ENCODE assay signal across 23 mouse cellular contexts in genomic region chr8:90769791-90770190, GRCm38 (mm10). TPM values are rescaled to one million over a fixed set of nuclear protein-coding genes. Genes with fewer than 3 reads are reported as not detected.
"Had no signal": no experiment of that assay in that cellular context is flagged by ENCODE, and none has a peak within 500 bp of the region (broad histone marks: within the 10 kb centered on the region; RNA-seq: fewer than 3 reads in every experiment).

No protein-coding gene starts in this region.

- H3K36me3 ChIP-seq: midbrain, embryonic 13.5 days; midbrain, embryonic 15.5 days; neural tube, embryonic 13.5 days; neural tube, embryonic 15.5 days had no signal

- H3K9ac ChIP-seq: lung, embryonic 14.5 days; midbrain, embryonic 13.5 days; midbrain, embryonic 15.5 days; neural tube, embryonic 13.5 days; neural tube, embryonic 15.5 days had no signal

- H3K4me1 ChIP-seq: midbrain, embryonic 13.5 days; midbrain, embryonic 15.5 days; neural tube, embryonic 13.5 days; neural tube, embryonic 15.5 days had no signal

- H3K9me3 ChIP-seq: midbrain, embryonic 15.5 days; neural tube, embryonic 13.5 days; neural tube, embryonic 15.5 days had no signal

- H3K4me3 ChIP-seq: midbrain, embryonic 13.5 days; midbrain, embryonic 15.5 days; myocyte; neural tube, embryonic 13.5 days; neural tube, embryonic 15.5 days had no signal

- ATAC-seq: midbrain, embryonic 13.5 days; midbrain, embryonic 15.5 days had no signal

- H3K27ac ChIP-seq: midbrain, embryonic 13.5 days; midbrain, embryonic 15.5 days; neural tube, embryonic 13.5 days; neural tube, embryonic 15.5 days had no signal

- DNase-seq: lung, adult 18-20 months; lung, embryonic 14.5 days; lung, postnatal 10 days; lung, postnatal 4 days; retina, postnatal 1 day; right cerebral cortex, adult 18-20 months; right cerebral cortex, postnatal 25 days; right cerebral cortex, postnatal 4 days; spleen, adult 18-20 months; thymus, adult 18-20 months; thymus, postnatal 14 days; thymus, postnatal 36 days had no signal

- H3K27me3 ChIP-seq: midbrain, embryonic 13.5 days; midbrain, embryonic 15.5 days; neural tube, embryonic 13.5 days; neural tube, embryonic 15.5 days had no signal

- H3K4me2 ChIP-seq: lung, embryonic 14.5 days; midbrain, embryonic 11.5 days; midbrain, embryonic 13.5 days; midbrain, embryonic 15.5 days; neural tube, embryonic 13.5 days; neural tube, embryonic 15.5 days had no signal

RNA-seq across cellular contexts. Expression of gene Gm19935, which starts 47.4 kb away (rescaled TPM):
- total RNA-seq: megakaryocyte, adult 5-6 weeks; megakaryocyte-erythroid progenitor cell, adult 5-6 weeks had no signal
- polyA plus RNA-seq: lung, embryonic 14.5 days; midbrain, embryonic 11.5 days; midbrain, embryonic 13.5 days; myocyte; neural tube, embryonic 11.5 days; small intestine, adult 2 months; stomach, embryonic 14.5 days had no signal
